Mouse (Mus musculus): ENCODE results near the gene Kansl1.

The Kansl1 gene

DNA sequence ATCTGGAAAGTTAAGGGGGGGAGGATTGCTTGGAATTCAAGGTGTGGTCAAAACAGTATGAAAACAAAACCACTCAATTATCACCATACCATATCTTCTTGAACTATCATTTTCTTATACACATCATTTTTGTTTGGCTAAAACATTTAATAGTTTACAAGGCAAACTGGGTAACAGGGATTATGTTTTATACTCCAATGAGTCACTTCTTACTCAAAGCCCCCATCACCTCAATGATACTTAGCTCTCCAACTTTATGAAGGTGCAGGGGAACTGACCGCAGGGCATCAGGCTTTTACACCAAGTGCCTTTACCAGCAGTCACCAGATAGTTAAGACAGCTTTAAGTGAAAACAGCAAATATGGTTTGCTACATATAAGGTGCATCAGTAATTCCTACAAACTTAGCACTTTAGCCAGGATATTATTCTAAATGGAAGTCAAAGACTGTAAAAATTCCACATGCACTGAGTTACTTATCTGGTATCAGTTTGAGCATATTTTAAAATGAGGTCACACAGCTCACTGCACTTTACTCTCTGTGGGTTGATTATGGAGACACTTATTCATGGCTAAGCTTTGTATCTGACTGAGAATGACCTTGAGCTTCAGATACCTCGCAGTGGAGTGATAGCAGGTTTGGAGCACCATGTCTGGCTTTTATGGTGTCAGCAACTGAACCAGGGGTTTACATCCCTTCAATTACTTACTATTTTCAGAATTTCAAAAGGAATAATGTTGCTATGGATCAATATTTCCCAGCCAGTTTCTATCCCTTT lies 104.6 kb downstream of the Kansl1 start:
- peak in 1 of 2 experiments; percentile 8 for DNase-seq (ENCODE audit: low spot score in 2 of 2)

DNA sequence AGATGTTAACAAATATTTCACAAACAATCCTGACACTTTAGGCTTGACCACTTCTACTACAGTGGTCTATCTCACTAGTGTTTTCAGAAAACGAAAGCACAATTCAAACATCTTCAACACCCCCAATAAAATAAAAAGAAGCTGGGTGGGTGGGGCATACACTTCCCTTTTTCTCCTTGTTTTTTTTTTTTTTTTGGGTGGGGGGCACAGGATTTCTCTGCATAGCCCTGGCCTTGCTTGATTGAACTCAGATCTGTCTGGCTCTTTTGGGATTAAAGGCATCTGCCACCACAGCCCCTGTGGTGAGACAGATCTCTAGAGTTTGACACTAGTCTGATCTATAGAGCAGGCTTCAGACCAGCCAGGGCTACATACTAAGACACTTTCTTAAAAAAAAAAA lies 106.0 kb downstream of the Kansl1 start:
- no peak for DNase-seq (ENCODE audit: low spot score in 2 of 2)

DNA sequence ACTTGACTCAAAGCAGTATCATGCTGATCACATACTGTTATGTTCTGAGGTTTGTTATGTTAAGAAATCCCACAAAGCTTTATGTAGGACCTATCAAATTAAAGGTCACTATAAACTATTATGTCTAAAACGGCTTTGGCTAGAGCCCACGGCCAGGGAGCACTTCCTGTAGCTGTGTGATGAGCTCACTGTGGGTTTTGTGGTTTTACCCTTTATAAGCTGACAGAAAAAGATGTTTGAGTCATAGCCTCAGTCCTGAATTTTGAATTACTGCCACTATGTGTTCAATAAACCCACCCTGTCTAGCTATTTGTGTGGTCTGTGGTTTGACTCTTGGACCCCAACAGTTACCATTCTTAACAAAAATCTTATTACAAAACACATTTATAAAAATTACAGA lies 106.9 kb downstream of the Kansl1 start:
- DNase-seq (ENCODE audit: low spot score in 2 of 2) = peak in 1 of 2 experiments; percentile 9

DNA sequence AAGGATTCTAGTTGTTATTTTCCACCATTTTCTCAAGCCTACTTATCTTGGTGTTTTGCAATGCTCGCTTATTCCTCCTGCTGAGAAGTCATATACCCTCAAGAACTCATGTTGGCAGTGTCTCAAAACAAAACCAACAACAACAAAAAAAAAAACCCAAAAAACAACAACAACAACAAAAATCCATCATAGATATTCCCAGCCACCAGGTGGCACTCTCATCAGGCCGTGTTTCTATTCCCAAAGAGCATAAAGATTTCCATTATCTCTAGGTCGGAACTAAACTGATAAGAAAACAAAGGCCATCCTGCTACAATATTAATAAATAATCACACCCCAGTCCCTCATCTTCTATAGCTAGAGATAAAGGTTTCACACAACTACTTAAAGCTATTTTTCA lies 121.7 kb downstream of the Kansl1 start:
- DNase-seq (ENCODE audit: low spot score in 2 of 2) = no peak

DNA sequence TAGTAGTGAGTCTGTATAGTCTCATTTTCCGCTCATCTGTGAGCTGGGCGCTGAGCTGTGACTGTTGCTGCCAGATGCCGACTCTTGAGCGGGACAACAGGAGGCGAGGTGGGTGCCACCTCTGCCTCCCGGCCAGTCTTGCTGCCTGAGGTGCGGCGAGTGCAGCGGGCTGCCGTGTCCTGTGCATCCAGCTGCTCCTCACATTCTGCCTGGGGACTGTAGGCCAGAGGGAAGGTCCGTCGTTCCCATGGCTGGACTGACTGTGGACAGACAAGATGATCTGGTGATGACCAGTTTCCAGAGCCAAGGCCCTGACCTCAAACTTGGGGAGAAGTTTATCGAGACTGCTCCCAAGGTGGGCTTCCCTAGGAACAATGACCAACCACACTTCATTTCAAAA lies 133.7 kb downstream of the Kansl1 start:
- peak in 1 of 2 experiments; percentile 30 for DNase-seq (ENCODE audit: low spot score in 2 of 2)

DNA sequence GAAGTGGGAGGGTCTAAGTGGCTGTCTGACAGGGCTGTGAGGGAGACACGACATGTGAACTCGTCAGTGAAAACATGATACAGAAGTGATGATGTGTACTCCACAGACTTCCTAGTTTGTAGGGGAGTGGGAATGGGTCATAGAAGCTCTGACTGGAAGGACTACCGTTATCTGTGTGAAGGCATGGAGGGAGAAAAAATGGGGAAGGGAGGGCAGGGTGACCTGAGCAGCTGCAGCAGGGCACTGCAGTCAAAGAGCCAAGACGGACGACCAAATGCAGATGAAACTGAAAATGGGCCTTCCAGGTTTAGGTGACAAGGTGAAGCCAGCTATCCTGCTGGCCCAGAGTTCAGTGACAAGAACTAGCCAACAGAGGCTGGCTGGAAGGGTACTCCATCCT lies 134.5 kb downstream of the Kansl1 start:
- DNase-seq (ENCODE audit: low spot score in 2 of 2) = no peak

DNA sequence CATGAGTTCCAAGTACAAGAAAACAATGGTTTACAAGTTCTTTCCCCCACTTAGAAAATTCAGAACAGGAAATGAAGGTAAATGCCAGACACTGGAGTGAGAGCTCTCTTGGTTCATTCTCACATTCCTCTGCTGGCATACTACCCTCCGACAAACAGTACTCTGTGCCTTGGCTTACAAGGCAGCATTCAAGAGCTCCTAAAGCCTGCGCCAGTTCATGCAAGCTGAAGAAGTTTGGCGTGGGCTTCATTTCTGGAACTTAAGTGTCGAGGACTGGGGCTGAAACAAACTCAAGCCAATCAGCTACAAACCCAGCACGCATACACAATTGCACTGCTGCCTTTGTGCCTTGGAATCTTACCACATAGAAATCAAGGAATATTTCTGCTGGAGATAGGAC lies 136.6 kb downstream of the Kansl1 start:
- DNase-seq (ENCODE audit: low spot score in 2 of 2) = peak in 1 of 2 experiments; percentile 55

DNA sequence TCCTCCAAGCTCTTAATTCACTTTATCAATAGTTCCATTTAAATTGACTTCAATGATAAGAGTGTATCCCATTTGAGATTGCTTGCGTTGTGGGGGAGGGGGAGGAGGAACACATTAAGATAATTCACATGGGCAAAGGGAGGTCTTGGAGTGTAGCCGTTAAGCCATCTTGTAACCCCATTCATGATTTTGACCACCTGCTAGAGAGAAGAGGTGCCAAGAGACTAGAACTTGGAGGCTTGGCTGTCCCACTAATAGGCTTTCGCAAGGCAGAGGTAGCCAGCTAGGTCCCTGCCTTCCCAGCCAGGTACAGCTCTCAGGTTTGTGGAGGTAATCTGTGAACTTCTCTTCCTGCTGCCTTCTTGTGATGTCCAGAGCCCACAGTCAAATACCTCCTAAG lies 137.5 kb downstream of the Kansl1 start:
- no peak for DNase-seq (ENCODE audit: low spot score in 2 of 2)

DNA sequence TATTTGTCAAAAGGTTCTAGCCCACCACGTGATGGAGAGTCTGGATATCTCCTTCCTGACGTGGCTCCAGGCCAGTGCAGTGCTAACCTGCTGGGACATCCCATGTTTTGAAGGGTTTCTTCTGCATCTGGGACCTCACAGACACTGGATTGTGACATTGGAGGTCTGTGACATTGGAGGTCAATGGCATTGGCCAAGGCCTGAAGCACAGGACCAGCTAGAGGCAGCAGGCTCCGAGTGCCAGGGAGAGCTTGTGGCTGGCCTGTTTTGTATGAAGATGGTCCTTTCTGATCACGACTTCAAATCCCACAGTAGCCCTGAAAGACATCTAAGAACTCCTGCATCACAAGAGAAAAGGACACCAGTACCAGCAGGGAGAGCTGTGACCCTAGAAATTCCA lies 138.5 kb downstream of the Kansl1 start:
- peak in 1 of 2 experiments; percentile 28 for DNase-seq (ENCODE audit: low spot score in 2 of 2)

DNA sequence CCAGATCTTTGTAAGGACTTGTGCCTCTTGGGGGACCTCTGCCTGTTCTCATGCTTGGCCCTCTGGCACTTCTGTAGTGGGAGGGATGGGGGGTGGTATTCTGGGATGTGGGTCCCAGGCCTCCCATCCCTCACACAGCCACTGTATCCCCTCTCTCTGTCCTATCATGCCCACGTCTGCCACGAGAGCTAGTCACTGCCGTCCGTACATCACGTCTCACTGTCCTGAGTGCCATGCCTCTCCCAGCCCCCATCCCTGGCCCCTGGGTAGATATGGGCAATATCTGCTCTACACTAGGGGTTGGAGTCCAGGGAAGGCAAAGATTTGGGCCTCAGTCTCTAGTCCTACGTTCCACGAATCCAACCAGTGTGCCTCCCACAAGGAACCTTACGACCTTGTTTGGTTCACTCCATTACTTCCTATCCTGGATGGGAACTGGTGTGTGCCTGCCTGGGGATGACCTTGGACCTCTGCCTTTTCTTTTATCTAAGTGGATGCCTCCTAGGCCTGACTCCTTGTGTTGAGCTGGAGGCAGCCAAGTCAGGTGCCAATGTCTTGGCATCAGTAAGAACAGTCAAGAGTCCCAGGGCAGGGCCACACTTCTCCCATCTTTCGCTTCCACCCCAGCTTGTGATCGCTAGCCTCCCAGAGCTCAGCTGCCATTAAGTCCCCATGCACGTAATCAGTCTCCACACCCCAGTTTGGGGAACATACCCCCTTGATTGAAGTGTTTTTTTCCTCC lies 139.3 kb downstream of the Kansl1 start:
- DNase-seq (ENCODE audit: low spot score in 2 of 2) = peak; percentile 24 to 32

DNA sequence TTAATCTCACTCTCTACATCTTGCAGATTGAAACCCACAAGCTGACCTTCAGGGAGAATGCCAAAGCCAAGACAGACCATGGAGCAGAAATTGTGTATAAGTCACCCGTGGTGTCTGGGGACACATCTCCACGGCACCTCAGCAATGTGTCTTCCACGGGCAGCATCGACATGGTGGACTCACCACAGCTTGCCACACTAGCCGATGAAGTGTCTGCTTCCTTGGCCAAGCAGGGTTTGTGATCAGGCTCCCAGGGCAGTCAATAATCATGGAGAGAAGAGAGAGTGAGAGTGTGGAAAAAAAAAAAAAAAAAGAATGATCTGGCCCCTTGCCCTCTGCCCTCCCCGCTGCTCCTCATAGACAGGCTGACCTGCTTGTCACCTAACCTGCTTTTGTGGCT lies 140.7 kb downstream of the Kansl1 start:
- DNase-seq (ENCODE audit: low spot score in 2 of 2) = peak in 1 of 2 experiments; percentile 27

DNA sequence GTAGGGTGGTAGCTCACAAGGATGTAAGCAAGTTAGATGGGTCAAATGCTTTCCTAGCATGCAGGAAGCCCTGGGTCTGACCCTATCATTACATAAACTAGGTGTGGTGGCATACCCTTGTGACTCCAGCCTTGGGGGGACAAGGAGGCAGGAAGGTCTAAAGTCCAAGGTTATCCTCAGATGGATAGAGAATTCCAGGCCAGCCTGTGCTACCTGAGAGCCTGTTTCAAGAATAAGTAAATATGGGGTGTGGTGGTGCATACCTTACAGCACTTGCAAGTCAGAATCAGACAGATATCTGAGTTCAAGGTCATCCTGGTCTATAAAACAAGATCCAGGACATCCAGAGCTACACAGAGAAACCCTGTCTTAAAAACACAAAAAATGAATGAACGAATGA lies 141.2 kb downstream of the Kansl1 start:
- no peak for DNase-seq (ENCODE audit: low spot score in 2 of 2)

DNA sequence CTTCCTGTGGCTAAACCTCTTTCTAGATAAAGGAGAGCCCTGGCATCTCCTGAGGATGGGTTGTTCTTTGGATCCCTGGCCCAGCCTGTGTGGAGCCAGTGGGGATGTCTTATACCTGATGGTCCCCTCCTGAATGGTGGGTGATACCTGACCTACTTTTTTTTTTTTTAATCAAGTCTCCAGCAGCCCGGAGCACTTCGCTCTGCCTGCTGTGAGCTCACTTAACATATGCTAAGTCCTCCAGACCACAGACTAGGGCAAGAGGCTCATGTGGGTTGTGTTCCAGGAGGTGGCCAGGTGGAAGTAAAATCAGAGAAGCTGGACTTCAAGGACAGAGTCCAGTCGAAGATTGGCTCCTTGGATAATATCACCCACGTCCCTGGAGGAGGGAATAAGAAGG lies 146.5 kb downstream of the Kansl1 start:
- DNase-seq (ENCODE audit: low spot score in 2 of 2) = no peak

DNA sequence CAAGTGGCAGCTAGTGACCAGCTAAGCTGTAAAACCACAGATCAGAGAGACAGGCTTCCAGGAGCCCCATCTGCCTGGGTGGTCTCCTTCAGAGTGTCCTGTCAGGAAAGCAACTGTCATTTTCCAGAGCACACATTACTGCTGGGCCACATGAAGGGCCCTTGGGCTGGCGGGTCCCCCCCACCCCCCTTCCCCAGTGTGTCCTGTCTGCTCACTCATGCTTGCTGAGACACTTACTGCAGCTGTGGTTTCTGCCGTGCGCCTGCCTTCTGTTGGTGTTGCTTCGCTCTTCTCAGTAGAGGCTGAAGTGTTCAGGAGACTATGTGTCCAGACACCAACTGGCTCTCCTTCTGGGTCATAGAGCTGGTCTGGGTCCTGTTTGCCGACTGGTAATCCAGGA lies 148.2 kb downstream of the Kansl1 start:
- no peak for DNase-seq (ENCODE audit: low spot score in 2 of 2)

DNA sequence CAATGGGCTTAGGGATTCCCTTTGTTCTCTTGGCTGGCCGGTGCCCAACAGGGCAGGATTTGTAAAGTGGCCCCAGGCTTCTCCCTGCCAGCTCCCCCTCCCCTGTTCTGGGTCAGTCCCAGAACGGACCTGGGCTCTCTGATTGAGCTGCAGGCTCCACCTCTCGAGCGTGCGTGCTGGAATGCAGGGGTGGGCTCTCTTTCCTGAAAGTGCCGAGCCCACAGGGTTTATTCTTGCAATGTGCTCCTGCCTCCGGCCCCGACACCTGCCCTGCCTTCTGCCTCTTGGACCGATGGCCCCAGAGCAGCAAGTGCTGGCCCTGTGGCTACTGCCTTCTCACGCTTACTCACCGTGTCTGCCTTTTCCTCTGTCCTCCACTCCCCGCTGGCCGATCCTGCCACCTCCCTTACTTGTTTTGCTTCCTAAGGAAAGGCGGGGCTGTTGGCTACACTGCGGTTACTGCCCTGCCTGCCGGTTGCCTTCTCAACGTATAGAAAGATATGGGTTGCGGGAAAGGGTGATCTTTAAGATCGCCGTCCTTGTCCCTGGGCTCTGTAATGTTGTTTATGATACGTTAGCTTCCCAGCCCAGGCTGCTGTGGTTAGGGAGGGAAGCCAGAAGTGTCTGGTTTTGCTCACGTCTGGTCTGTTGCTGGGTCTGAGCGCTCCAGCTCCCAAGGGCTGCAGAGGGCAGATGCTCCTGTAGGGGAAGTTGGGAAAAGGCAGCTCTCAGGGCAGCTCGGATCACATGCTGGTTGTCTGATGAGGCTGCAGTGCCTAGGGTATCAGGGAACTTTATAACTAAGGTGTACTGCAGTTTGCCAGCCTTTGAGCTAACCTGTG lies 149.5 kb downstream of the Kansl1 start:
- peak in 1 of 2 experiments; percentile 64 for DNase-seq (ENCODE audit: low spot score in 2 of 2)

DNA sequence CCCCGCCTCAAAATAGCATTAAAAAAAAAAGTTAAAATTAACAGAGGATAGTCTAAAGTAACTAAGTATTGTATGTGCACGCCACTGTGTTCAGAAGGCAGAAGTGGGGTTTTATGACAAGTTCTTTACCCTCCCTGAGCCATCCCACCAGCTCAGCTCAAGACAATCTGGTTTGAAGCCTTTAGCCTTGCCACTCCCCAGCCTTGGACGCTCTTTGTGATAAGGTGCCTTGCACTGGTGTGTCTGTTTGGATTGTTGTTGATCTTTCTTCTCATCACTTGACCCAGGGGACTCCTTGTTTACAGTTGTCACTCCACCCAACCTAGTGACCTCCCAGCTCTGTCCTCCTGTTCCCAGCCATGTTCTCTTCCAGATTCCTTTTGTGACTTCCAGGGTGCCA lies 151.0 kb downstream of the Kansl1 start:
- no peak for DNase-seq (ENCODE audit: low spot score in 2 of 2)

DNA sequence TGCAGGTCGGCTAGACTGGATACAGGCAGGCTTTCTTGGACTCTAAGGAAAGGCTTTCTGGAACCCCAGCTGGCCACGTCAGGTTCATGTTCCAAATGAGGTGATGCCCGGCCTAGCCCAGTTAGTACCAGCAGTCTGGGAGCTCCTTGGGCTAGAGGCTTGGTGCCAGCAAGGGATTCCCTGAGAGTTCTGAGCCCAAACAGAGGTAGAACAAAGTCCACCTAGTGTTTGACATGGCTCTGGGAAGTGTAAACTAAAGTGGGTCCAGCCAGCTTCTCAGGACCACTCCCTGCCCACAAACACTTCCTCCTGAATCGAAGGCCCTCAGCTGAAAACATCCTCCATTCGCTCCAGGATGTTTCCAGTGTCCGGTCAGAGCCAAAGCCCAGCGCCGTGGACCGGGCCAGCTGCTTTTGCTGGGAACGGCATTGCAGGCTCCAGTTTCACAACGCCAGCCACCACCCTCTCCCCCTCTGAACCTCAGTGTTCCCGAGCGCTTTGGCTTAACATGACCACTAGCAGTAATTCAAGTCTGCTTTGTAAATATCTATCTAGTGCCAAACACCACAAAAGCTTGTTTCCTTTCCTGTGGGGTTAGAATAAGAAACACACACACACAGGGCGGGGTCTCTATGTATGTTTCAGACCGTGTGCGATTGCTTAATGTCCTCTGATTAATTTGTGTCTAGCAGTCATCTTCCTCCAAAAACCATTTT lies 151.8 kb downstream of the Kansl1 start:
- no peak for DNase-seq (ENCODE audit: low spot score in 2 of 2)

DNA sequence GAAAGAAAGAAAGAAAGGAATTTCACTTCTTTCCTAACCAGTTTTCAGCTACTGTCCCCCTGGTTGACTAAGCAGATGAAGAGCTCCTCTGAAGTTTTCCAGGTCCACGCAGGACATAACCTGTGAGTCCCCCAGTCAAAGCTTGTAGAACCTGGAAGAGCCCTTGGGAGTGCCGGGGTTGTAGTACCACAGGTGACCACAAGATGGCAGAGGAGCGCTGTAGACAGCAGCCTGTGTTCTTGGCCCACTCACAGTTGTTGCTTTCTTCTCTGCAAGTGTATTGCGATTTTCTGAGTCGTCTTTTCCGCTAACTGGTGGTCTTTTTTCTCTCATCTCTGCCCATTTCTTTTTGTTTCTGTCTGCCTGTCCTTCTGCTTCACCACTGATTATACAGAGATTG lies 153.0 kb downstream of the Kansl1 start:
- peak in 1 of 2 experiments; percentile 86 for DNase-seq (ENCODE audit: low spot score in 2 of 2)

DNA sequence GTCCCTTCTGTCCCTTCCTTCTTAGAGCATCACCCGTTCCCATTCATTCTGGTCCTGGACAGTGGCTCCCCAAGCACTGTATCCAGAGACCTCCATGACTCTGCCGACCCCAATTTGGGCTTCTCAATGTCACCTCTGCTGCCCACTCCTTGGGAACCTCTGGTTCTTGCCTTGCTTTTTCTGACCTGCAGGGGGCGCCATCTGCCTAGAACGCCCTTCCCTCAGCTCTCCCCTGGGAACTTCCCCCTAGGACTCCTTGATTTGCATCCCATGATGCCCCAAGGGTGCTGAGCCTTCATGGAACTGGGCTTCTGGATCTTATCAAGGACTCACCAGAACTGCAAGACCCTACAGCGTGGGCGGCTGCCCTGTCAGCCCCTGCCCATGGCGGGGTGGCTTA lies 157.0 kb downstream of the Kansl1 start:
- DNase-seq (ENCODE audit: low spot score in 2 of 2) = no peak

DNA sequence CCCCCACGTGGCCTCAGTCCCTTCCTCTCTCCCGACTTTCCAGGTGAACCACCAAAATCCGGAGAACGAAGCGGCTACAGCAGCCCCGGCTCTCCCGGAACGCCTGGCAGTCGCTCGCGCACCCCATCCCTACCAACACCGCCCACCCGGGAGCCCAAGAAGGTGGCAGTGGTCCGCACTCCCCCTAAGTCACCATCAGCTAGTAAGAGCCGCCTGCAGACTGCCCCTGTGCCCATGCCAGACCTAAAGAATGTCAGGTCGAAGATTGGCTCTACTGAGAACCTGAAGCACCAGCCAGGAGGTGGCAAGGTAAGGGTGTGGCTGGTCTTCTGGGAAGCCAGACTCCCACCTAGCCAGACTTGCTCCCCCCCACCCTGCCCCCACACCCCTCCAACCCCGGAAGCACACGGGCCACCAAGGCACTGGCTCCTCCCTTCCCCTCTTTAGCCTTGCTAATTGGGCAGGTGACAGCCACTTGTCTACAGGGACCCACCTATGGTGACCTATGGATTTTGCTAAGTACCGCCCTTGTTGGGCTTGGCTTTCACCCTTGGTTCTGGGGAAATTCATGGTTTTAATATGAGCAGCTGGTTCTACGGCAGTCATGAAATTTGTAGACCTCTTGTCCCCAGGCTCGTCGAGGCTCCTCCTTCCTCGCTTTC lies 158.3 kb downstream of the Kansl1 start:
- DNase-seq (ENCODE audit: low spot score in 2 of 2) = no peak
